Mouse (Mus musculus) hindlimb bud, embryonic 11.5 days (tissue): ENCODE data around the gene Scube3.
"Not testable (repeated sequence)": the region's sequence is repeated elsewhere in the genome, so short reads cannot be mapped to it uniquely, and the experiment has no call there.

Source experiments
- DNase-seq: peaks from one replicate; pipeline ENCODE4 v3.0.0-alpha.2; 2012; ENCODE audit warnings: low read depth, low spot score; ENCODE audit errors: extremely low spot score

Scube3 gene

DNA sequence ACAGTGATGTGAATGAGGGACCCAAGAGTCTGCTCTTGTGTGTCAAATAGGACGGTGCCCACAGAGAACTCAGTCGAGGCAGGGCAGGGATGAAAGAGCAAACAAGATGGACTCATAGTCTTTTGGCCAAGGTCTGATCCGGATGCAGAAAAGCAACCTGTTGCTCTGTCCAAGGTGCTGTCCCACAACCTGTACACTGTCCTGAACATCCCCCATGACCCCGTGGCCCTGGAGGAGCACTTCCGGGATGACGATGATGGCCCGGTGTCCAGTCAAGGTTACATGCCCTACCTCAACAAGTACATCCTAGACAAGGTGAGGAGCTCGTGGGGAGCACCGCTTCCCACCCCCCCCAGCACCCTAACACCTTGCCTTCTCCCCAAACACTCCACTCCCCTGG is 74.8 kb downstream of the Scube3 start:
- no peak for DNase-seq

DNA sequence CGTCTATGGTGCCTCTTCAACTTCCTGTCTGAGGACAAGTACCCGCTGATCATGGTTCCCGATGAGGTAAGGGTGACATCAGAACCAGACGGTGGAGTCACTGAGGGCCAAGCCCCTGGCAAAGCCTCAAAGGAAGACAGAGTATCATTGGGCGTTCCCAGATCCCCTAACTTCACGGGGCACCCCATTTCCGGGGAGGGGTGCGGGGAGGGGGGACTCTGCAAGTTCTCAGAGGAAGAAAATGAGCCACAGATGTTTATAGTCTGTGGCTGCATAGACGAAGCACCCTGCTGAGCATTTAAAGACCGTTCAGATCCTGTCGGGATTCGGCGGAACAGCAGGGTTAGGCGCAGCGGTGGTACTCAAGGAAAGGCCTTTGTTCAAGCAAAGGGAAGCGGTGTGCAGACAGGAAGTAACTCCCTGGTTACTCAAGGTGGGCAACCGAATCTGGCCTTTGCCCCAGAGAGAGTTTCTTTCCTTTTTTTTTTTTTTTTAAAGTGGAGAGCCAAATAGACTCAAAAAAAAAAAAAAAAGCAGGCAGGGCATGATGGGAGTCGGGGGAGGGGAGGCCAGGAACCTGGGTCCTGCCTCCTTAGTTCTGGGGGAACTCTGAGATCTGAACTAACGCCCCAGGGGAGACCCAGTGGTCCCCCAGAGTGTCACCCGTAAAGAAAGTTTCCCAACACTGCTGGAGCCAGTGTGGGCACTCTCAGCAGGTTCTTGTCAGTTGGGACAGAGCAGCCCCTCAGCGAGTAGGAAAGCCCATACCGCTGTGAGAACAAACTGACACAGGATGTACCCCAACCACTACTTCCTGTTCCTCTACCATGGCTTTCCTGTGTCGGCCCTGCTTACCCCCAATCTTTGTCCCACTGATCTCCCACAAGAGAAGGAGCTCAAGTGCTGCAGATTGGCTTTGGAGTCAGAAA is 76.0 kb downstream of the Scube3 start:
- no peak for DNase-seq

DNA sequence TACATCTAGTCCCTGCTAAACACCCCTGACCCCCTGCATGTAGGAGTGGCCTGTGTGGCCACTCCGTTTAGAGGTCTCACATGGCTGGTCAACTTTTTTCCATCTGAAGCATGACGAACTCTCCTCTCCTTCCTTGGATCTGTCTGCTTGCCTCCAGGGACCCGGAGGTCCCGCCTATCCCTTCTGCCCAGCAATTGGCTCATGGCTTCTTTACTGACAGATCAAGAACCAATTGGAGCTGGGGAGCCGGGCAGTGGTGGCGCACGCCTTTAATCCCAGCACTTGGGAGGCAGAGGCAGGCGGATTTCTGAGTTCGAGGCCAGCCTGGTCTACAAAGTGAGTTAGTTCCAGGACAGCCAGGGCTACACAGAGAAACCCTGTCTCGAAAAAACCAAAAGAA is 80.5 kb downstream of the Scube3 start:
- not testable (repeated sequence) for DNase-seq

DNA sequence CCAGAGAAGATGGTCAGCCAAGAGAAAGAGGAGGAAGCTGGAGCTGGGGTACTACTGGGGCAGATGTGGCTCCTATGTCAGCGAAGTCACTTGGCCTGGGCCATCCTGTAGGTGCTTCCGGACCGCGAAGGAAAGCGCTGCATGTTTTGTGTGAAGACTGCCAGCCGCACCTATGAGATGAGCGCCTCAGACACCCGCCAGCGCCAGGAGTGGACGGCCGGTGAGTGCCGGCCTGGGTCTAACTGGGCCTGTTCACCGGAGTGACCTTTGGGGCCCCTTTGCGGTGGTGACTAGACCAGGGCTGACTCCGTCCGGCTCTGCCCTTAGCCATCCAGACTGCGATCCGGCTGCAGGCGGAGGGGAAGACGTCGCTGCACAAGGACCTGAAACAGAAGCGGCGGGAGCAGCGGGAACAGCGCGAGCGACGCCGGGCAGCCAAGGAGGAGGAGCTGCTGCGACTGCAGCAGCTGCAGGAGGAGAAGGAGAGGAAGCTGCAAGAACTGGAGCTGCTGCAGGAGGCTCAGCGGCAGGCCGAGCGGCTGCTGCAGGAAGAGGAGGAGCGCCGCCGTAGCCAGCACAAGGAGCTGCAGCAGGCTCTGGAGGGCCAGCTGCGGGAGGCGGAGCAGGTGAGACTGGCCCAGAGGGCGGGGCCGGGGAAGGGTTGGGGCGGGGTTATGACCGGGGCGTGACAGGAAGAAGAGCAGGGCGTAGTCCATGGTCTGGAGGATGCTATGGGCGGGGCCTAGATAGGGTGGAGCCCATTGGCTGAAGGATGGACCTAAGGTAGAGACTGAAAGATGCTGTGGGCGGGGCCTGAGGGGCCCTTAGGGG is 81.8 kb downstream of the Scube3 start:
- no peak for DNase-seq
